Mouse (Mus musculus): ENCODE results near the gene Zscan21.

Zscan21 gene

GRCm38 (mm10) chr5:138118041-138118440 is 1.3 kb downstream of the Zscan21 start:
- no peak for DNase-seq (ENCODE audit: low spot score in 2 of 2)

- no peak for DNase-seq (ENCODE audit: low spot score in 2 of 2)
Observed at GRCm38 (mm10) chr5:138132425-138133064, 15.8 kb downstream of the Zscan21 start.

GRCm38 (mm10) chr5:138137257-138137656 is 20.6 kb downstream of the Zscan21 start:
- no peak for DNase-seq (ENCODE audit: low spot score in 2 of 2)

GRCm38 (mm10) chr5:138137935-138138549 is 21.3 kb downstream of the Zscan21 start:
- no peak for DNase-seq (ENCODE audit: low spot score in 2 of 2)

GRCm38 (mm10) chr5:138138585-138138984 is 21.9 kb downstream of the Zscan21 start:
- DNase-seq (ENCODE audit: low spot score in 2 of 2), result no peak

- DNase-seq (ENCODE audit: low spot score in 2 of 2), result no peak
Observed at GRCm38 (mm10) chr5:138154390-138154789, 37.7 kb downstream of the Zscan21 start.

GRCm38 (mm10) chr5:138155443-138155976 is 38.8 kb downstream of the Zscan21 start, which contains the start of gene Zfp113:
TSS of gene Zfp113 (minus strand) at chr5:138155744.
- peak; percentile 79 to 85 for DNase-seq (ENCODE audit: low spot score in 2 of 2)

GRCm38 (mm10) chr5:138160224-138160762 is 43.6 kb downstream of the Zscan21 start:
- DNase-seq (ENCODE audit: low spot score in 2 of 2), result no peak

GRCm38 (mm10) chr5:138160842-138161665 is 44.4 kb downstream of the Zscan21 start, which contains the start of gene Cops6:
TSS of gene Cops6 (plus strand) at chr5:138161071.
- DNase-seq (ENCODE audit: low spot score in 2 of 2), result peak; percentile 88 to 91

- DNase-seq (ENCODE audit: low spot score in 2 of 2), result no peak
Observed at GRCm38 (mm10) chr5:138163046-138163445, 46.3 kb downstream of the Zscan21 start.

- no peak for DNase-seq (ENCODE audit: low spot score in 2 of 2)
Observed at GRCm38 (mm10) chr5:138163610-138164009, 46.9 kb downstream of the Zscan21 start.

- DNase-seq (ENCODE audit: low spot score in 2 of 2), result no peak
Observed at GRCm38 (mm10) chr5:138165594-138165993, 48.9 kb downstream of the Zscan21 start.

GRCm38 (mm10) chr5:138170936-138171561 is 54.3 kb downstream of the Zscan21 start:
- peak; percentile 91 to 92 for DNase-seq (ENCODE audit: low spot score in 2 of 2)

- DNase-seq (ENCODE audit: low spot score in 2 of 2), result peak; percentile 97
Observed at GRCm38 (mm10) chr5:138171695-138172491, 55.2 kb downstream of the Zscan21 start, which contains the start of the genes Ap4m1 and Mcm7. TSS of gene Ap4m1 (plus strand) at chr5:138172002. TSS of gene Mcm7 (minus strand) at chr5:138172422.

GRCm38 (mm10) chr5:138173217-138173616 is 56.5 kb downstream of the Zscan21 start:
- DNase-seq (ENCODE audit: low spot score in 2 of 2), result no peak
